Mouse (Mus musculus): ENCODE results near the gene Grpel1.
A peak's percentile ranks its signal among the peaks of the same experiment; 100 is the strongest.

Grpel1 gene

GRCm38 (mm10) chr5:36464709-36465661 lies at the start of gene Grpel1:
Grpel1 (plus strand) TSS chr5:36464998.
- peak; percentile 96 for DNase-seq (ENCODE audit: low spot score)

GRCm38 (mm10) chr5:36419861-36420260 lies 44.9 kb upstream of the Grpel1 start:
- DNase-seq (ENCODE audit: low spot score), result no peak

GRCm38 (mm10) chr5:36422689-36423088 lies 42.1 kb upstream of the Grpel1 start:
- no peak for DNase-seq (ENCODE audit: low spot score)

- DNase-seq (ENCODE audit: low spot score), result no peak
Observed at GRCm38 (mm10) chr5:36424676-36425075, 40.1 kb upstream of the Grpel1 start.

- no peak for DNase-seq (ENCODE audit: low spot score)
Observed at GRCm38 (mm10) chr5:36426404-36426803, 38.4 kb upstream of the Grpel1 start.

GRCm38 (mm10) chr5:36427831-36428230 lies 37.0 kb upstream of the Grpel1 start:
- no peak for DNase-seq (ENCODE audit: low spot score)

GRCm38 (mm10) chr5:36429551-36429950 lies 35.2 kb upstream of the Grpel1 start:
- no peak for DNase-seq (ENCODE audit: low spot score)

- DNase-seq (ENCODE audit: low spot score), result no peak
Observed at GRCm38 (mm10) chr5:36431711-36432110, 33.1 kb upstream of the Grpel1 start.

- no peak for DNase-seq (ENCODE audit: low spot score)
Observed at GRCm38 (mm10) chr5:36434398-36434967, 30.3 kb upstream of the Grpel1 start.

- no peak for DNase-seq (ENCODE audit: low spot score)
Observed at GRCm38 (mm10) chr5:36436858-36437257, 27.9 kb upstream of the Grpel1 start.

- no peak for DNase-seq (ENCODE audit: low spot score)
Observed at GRCm38 (mm10) chr5:36440741-36441140, 24.1 kb upstream of the Grpel1 start.

GRCm38 (mm10) chr5:36444611-36445010 lies 20.2 kb upstream of the Grpel1 start:
- DNase-seq (ENCODE audit: low spot score), result no peak

- peak; percentile 20 for DNase-seq (ENCODE audit: low spot score)
Observed at GRCm38 (mm10) chr5:36445028-36445427, 19.8 kb upstream of the Grpel1 start.

GRCm38 (mm10) chr5:36446166-36446890 lies 18.5 kb upstream of the Grpel1 start:
- no peak for DNase-seq (ENCODE audit: low spot score)

- DNase-seq (ENCODE audit: low spot score), result no peak
Observed at GRCm38 (mm10) chr5:36447872-36448271, 16.9 kb upstream of the Grpel1 start.

- DNase-seq (ENCODE audit: low spot score), result no peak
Observed at GRCm38 (mm10) chr5:36449710-36450358, 15.0 kb upstream of the Grpel1 start.

GRCm38 (mm10) chr5:36451119-36451518 lies 13.7 kb upstream of the Grpel1 start:
- DNase-seq (ENCODE audit: low spot score), result peak; percentile 26

- no peak for DNase-seq (ENCODE audit: low spot score)
Observed at GRCm38 (mm10) chr5:36451872-36452389, 12.9 kb upstream of the Grpel1 start.

- DNase-seq (ENCODE audit: low spot score), result no peak
Observed at GRCm38 (mm10) chr5:36452821-36453220, 12.0 kb upstream of the Grpel1 start.

- peak; percentile 35 for DNase-seq (ENCODE audit: low spot score)
Observed at GRCm38 (mm10) chr5:36457706-36458105, 7.1 kb upstream of the Grpel1 start.

- no peak for DNase-seq (ENCODE audit: low spot score)
Observed at GRCm38 (mm10) chr5:36458926-36459325, 5.9 kb upstream of the Grpel1 start.

GRCm38 (mm10) chr5:36460712-36461111 lies 4.1 kb upstream of the Grpel1 start:
- DNase-seq (ENCODE audit: low spot score), result no peak

Measured in ovary, postnatal 36 days (tissue).